Mouse (Mus musculus): Measurements from ENCODE around the gene Slc4a2. TPM values are rescaled to one million over a fixed set of nuclear protein-coding genes. Genes with fewer than 3 reads are reported as not detected.

The Slc4a2 gene
- total and polyA plus RNA-seq, 2 experiments from 2014 or later, result 11.8 to 35.7 TPM

DNA sequence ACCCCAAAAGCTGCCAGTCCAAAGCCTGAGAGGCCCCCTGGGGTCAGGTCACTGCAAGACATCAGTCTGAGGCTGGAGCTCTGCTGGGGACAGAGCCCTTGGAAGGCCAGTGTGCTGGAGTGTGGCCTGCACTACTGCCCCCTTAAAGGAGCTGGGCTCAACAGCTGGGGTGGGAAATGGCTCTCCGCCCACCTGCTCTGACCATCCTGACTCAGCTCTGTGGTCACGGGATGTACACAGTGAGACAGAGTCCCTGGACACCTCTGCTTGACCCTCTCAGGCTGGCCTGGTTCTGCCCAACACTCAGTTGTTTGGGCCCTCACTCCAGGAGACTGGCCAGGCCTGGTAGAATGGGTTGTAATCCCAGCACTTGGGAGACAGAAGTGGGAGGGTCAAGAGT, 14.2 kb upstream of the Slc4a2 start:
- H3K27me3 ChIP-seq (ENCODE audit: insufficient read depth, low read length), result no peaks in the 10 kb centered on the region
- ATAC-seq (ENCODE audit: low FRiP score) (no peak), DNase-seq (ENCODE audit: low spot score) (no peak)
- no peaks in the 10 kb centered on the region for H3K9me3 ChIP-seq (ENCODE audit: low read length)
- H3K4me2 ChIP-seq (ENCODE audit: low read depth, low read length, poor library complexity, severe bottlenecking), result no peak overlapping the region
- TF ChIP-seq CTCF (IDR thresholded peaks at IDR 0.05), result no peak
- no peak overlapping the region for H3K4me3 ChIP-seq (ENCODE audit: low read depth, low read length)
- whole genome bisulfite sequencing, result 79% methylated on average over 2 of the region's 2 CpGs
- peaks cover 5% of the 10 kb centered on the region; the same call in 1 of the 2 replicates for H3K36me3 ChIP-seq (ENCODE audit: insufficient read depth, low read length)
- H3K4me1 ChIP-seq (ENCODE audit: insufficient read depth, low read length), result no peaks in the 10 kb centered on the region
- H3K27ac ChIP-seq (ENCODE audit: low read depth, low read length), result no peak overlapping the region
- no peak overlapping the region for H3K9ac ChIP-seq (replicated peaks; ENCODE audit: low read length, poor library complexity, severe bottlenecking)

DNA sequence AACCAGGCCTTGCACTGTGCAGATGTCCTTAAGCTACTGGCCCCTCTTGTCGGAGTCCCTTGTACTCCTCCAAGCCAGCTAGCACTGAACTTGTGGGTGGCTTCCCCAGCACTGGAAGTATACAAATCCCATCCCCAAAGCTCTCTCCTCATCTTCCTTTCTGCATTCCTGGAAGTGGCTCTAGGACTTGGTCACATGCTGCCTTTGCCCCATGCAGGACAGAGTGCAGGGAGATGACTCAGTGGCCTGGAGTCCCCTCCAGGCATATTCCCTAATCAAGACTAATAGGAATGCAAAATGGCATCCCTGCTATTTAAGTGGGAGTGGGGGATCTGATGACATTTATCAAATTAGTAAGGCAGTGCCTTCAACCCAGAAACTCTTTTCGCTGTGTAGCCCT, 11.6 kb upstream of the Slc4a2 start:
- ATAC-seq (ENCODE audit: low FRiP score) (no peak), DNase-seq (ENCODE audit: low spot score) (no peak)
- no peaks in the 10 kb centered on the region; the same call in none of the 2 replicates for H3K36me3 ChIP-seq (ENCODE audit: insufficient read depth, low read length)

GRCm38 (mm10) chr5:24413042-24413693, 10.5 kb upstream of the Slc4a2 start, which contains the start of gene Asic3:
Gene Asic3, plus strand, starts transcription at chr5:24413392.
- Histone ChIP-seq H3K4me1 (ENCODE audit: insufficient read depth, low read length) (peaks cover 6% of the 10 kb centered on the region; the same call in 1 of the 2 replicates), H3K4me3 (ENCODE audit: low read depth, low read length) (no peak within 1 kb of the TSS), H3K4me2 (ENCODE audit: low read depth, low read length, poor library complexity, severe bottlenecking) (no peak within 1 kb of the TSS), H3K27me3 (ENCODE audit: insufficient read depth, low read length) (no peaks in the 10 kb centered on the region), H3K9me3 (ENCODE audit: low read length) (no peaks in the 10 kb centered on the region), H3K9ac (replicated peaks; ENCODE audit: low read length, poor library complexity, severe bottlenecking) (no peak within 1 kb of the TSS), H3K36me3 (ENCODE audit: insufficient read depth, low read length) (no peaks in the 10 kb centered on the region; the same call in none of the 2 replicates), H3K27ac (ENCODE audit: low read depth, low read length) (no peak within 1 kb of the TSS)
- DNase-seq (ENCODE audit: low spot score), result no peak
- 51% methylated on average over 11 of the region's 11 CpGs for WGBS
- no peak for ATAC-seq (ENCODE audit: low FRiP score)
- no peak for TF ChIP-seq CTCF (IDR thresholded peaks at IDR 0.05)

More for the DNA sequence above, 11.6 kb upstream of the Slc4a2 start:
- TF ChIP-seq CTCF (IDR thresholded peaks at IDR 0.05), result no peak
- no peak overlapping the region for H3K9ac ChIP-seq (replicated peaks; ENCODE audit: low read length, poor library complexity, severe bottlenecking)
- H3K4me3 ChIP-seq (ENCODE audit: low read depth, low read length), result no peak overlapping the region
- 91% methylated on average over 2 of the region's 2 CpGs for WGBS
- H3K9me3 ChIP-seq (ENCODE audit: low read length), result no peaks in the 10 kb centered on the region
- no peaks in the 10 kb centered on the region for H3K27me3 ChIP-seq (ENCODE audit: insufficient read depth, low read length)
- H3K4me2 ChIP-seq (ENCODE audit: low read depth, low read length, poor library complexity, severe bottlenecking), result no peak overlapping the region
- H3K27ac ChIP-seq (ENCODE audit: low read depth, low read length), result no peak overlapping the region
- H3K4me1 ChIP-seq (ENCODE audit: insufficient read depth, low read length), result peaks cover 6% of the 10 kb centered on the region; the same call in 1 of the 2 replicates

DNA sequence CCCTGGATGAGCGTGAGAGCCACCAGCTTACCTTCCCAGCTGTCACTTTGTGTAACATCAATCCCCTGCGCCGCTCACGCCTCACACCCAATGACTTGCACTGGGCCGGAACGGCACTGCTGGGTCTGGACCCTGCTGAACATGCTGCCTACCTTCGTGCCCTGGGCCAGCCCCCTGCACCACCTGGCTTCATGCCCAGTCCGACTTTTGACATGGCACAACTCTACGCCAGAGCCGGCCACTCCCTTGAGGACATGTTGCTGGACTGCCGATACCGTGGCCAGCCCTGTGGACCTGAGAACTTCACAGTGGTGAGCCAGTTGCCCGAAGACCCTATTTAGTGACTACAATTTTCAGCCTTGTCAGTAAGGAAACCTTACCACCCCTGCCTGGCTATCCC, 9.7 kb upstream of the Slc4a2 start:
- H3K36me3 ChIP-seq (ENCODE audit: insufficient read depth, low read length), result no peaks in the 10 kb centered on the region; the same call in 1 of the 2 replicates
- H3K27ac ChIP-seq (ENCODE audit: low read depth, low read length), result no peak overlapping the region
- TF ChIP-seq CTCF (IDR thresholded peaks at IDR 0.05), result no peak
- WGBS, result 85% methylated on average over 13 of the region's 13 CpGs
- no peaks in the 10 kb centered on the region for H3K9me3 ChIP-seq (ENCODE audit: low read length)
- no peak overlapping the region for H3K9ac ChIP-seq (replicated peaks; ENCODE audit: low read length, poor library complexity, severe bottlenecking)
- ATAC-seq (ENCODE audit: low FRiP score), result no peak
- DNase-seq (ENCODE audit: low spot score), result no peak
- no peaks in the 10 kb centered on the region for H3K27me3 ChIP-seq (ENCODE audit: insufficient read depth, low read length)
- no peak overlapping the region for H3K4me3 ChIP-seq (ENCODE audit: low read depth, low read length)
- H3K4me1 ChIP-seq (ENCODE audit: insufficient read depth, low read length), result peaks cover 6% of the 10 kb centered on the region; the same call in 1 of the 2 replicates
- H3K4me2 ChIP-seq (ENCODE audit: low read depth, low read length, poor library complexity, severe bottlenecking), result no peak overlapping the region

DNA sequence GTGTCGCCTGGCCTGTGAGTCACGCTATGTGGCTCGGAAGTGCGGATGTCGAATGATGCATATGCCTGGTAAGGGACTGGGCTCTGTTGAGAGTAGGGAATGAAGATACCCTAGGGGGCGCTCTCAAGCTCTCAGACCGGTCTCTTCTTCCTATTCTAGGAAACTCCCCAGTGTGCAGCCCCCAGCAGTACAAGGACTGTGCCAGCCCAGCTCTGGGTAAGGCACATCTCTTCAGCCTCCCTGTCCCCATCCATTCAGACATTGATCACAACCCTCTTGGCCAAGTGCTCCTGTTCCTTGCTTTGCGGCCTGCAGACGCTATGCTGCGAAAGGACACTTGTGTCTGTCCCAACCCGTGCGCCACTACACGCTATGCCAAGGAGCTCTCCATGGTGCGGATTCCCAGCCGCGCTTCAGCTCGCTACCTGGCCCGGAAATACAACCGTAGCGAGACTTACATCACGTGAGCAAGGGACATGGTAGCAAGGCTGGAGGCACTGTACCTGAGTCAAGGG, 7.4 kb upstream of the Slc4a2 start:
- ATAC-seq (ENCODE audit: low FRiP score) (peak; percentile 55), DNase-seq (ENCODE audit: low spot score) (peak; percentile 83)
- H3K27ac ChIP-seq (ENCODE audit: low read depth, low read length), result no peak overlapping the region
- 7% methylated on average over 21 of the region's 21 CpGs for WGBS
- H3K4me3 ChIP-seq (ENCODE audit: low read depth, low read length), result no peak overlapping the region
- H3K4me1 ChIP-seq (ENCODE audit: insufficient read depth, low read length), result peaks cover 6% of the 10 kb centered on the region; the same call in 1 of the 2 replicates
- no peak overlapping the region for H3K9ac ChIP-seq (replicated peaks; ENCODE audit: low read length, poor library complexity, severe bottlenecking)
- peak; percentile 73 for TF ChIP-seq CTCF (IDR thresholded peaks at IDR 0.05)
- peaks cover 23% of the 10 kb centered on the region for H3K36me3 ChIP-seq (ENCODE audit: insufficient read depth, low read length)
- H3K4me2 ChIP-seq (ENCODE audit: low read depth, low read length, poor library complexity, severe bottlenecking), result peak overlapping the region; percentile 32; the same call in 1 of the 2 replicates
- no peaks in the 10 kb centered on the region for H3K9me3 ChIP-seq (ENCODE audit: low read length)
- H3K27me3 ChIP-seq (ENCODE audit: insufficient read depth, low read length), result no peaks in the 10 kb centered on the region

DNA sequence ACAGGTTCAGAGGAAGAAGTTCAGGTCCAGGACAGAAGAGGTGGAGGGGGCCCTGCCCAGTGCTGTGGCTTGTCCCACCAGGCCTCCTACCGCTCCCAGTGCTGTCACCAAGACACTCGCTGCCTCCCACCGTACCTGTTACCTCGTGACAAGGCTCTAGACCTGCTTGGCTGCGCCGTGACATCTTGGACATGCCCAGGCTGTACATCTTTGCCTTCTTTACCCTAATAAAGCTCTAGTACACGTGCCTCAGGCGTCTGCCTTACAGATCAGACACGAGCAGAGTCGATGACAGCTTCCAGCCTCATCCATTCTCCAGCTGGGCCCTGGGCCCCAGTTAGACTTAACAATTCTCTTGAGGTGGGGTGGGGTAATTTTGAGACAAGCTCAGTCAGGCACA, 6.0 kb upstream of the Slc4a2 start:
- ATAC-seq (ENCODE audit: low FRiP score) (no peak), DNase-seq (ENCODE audit: low spot score) (no peak)
- Histone ChIP-seq H3K36me3 (ENCODE audit: insufficient read depth, low read length) (peaks cover 25% of the 10 kb centered on the region), H3K9me3 (ENCODE audit: low read length) (no peaks in the 10 kb centered on the region), H3K4me3 (ENCODE audit: low read depth, low read length) (no peak overlapping the region), H3K4me1 (ENCODE audit: insufficient read depth, low read length) (peaks cover 8% of the 10 kb centered on the region; the same call in 1 of the 2 replicates), H3K27me3 (ENCODE audit: insufficient read depth, low read length) (no peaks in the 10 kb centered on the region), H3K27ac (ENCODE audit: low read depth, low read length) (no peak overlapping the region), H3K4me2 (ENCODE audit: low read depth, low read length, poor library complexity, severe bottlenecking) (no peak overlapping the region), H3K9ac (replicated peaks; ENCODE audit: low read length, poor library complexity, severe bottlenecking) (no peak overlapping the region)
- 89% methylated on average over 10 of the region's 10 CpGs for WGBS
- TF ChIP-seq CTCF (IDR thresholded peaks at IDR 0.05), result no peak
